Mouse (Mus musculus): Measurements from ENCODE around the gene Cbx2. TPM values are rescaled to one million over a fixed set of nuclear protein-coding genes. Genes with fewer than 3 reads are reported as not detected.

Cbx2 gene
- polyA plus RNA-seq, 1 experiment from 2014 or later, result 22.1 TPM

- ATAC-seq (replicated peaks; ENCODE audit: low FRiP score), result no peak
- 82% methylated on average over 10 of the region's 10 CpGs for WGBS
- no peak for DNase-seq (ENCODE audit: low spot score)
Measured at GRCm38 (mm10) chr11:118987999-118988398, 34.8 kb upstream of the Cbx2 start, which contains the start of gene Enpp7. Enpp7 (plus strand) TSS chr11:118988188.

GRCm38 (mm10) chr11:118992781-118993180 lies 30.0 kb upstream of the Cbx2 start:
- no peak for DNase-seq (ENCODE audit: low spot score)
- ATAC-seq (replicated peaks; ENCODE audit: low FRiP score), result no peak
- Histone ChIP-seq H3K4me2 (no peak overlapping the region), H3K4me1 (replicated peaks; ENCODE audit: control insufficient read depth, insufficient read depth, low read length) (no peaks in the 10 kb centered on the region), H3K27ac (ENCODE audit: low read depth, low read length) (no peak overlapping the region), H3K9ac (ENCODE audit: low read depth, low read length) (no peak overlapping the region), H3K9me3 (ENCODE audit: control insufficient read depth, low read length) (no peaks in the 10 kb centered on the region), H3K27me3 (replicated peaks; ENCODE audit: control insufficient read depth, insufficient read depth, low read length) (no peaks in the 10 kb centered on the region; the same call in none of the 2 replicates), H3K36me3 (ENCODE audit: control insufficient read depth, insufficient read depth, low read length) (no peaks in the 10 kb centered on the region), H3K4me3 (ENCODE audit: low read depth, low read length) (no peak overlapping the region)
- 35% methylated on average over 3 of the region's 3 CpGs for WGBS

More at GRCm38 (mm10) chr11:118987999-118988398, 34.8 kb upstream of the Cbx2 start, which contains the start of gene Enpp7:
- Histone ChIP-seq H3K27ac (ENCODE audit: low read depth, low read length) (no peak within 1 kb of the TSS), H3K4me1 (replicated peaks; ENCODE audit: control insufficient read depth, insufficient read depth, low read length) (no peaks in the 10 kb centered on the region), H3K4me2 (no peak within 1 kb of the TSS), H3K36me3 (ENCODE audit: control insufficient read depth, insufficient read depth, low read length) (no peaks in the 10 kb centered on the region), H3K9me3 (ENCODE audit: control insufficient read depth, low read length) (no peaks in the 10 kb centered on the region), H3K27me3 (replicated peaks; ENCODE audit: control insufficient read depth, insufficient read depth, low read length) (no peaks in the 10 kb centered on the region; the same call in 1 of the 2 replicates), H3K9ac (ENCODE audit: low read depth, low read length) (no peak within 1 kb of the TSS), H3K4me3 (ENCODE audit: low read depth, low read length) (no peak within 1 kb of the TSS)

GRCm38 (mm10) chr11:118995448-118995847 lies 27.3 kb upstream of the Cbx2 start:
- no peaks in the 10 kb centered on the region for H3K36me3 ChIP-seq (ENCODE audit: control insufficient read depth, insufficient read depth, low read length)
- ATAC-seq (replicated peaks; ENCODE audit: low FRiP score) (no peak), DNase-seq (ENCODE audit: low spot score) (no peak)
- H3K4me3 ChIP-seq (ENCODE audit: low read depth, low read length), result no peak overlapping the region
- H3K27ac ChIP-seq (ENCODE audit: low read depth, low read length), result no peak overlapping the region
- no peak overlapping the region for H3K4me2 ChIP-seq
- 39% methylated on average over 4 of the region's 4 CpGs for WGBS
- H3K4me1 ChIP-seq (replicated peaks; ENCODE audit: control insufficient read depth, insufficient read depth, low read length), result no peaks in the 10 kb centered on the region
- no peaks in the 10 kb centered on the region for H3K9me3 ChIP-seq (ENCODE audit: control insufficient read depth, low read length)
- H3K9ac ChIP-seq (ENCODE audit: low read depth, low read length), result no peak overlapping the region
- H3K27me3 ChIP-seq (replicated peaks; ENCODE audit: control insufficient read depth, insufficient read depth, low read length), result peaks cover 20% of the 10 kb centered on the region

GRCm38 (mm10) chr11:118997182-118997581 lies 25.6 kb upstream of the Cbx2 start:
- H3K4me1 ChIP-seq (replicated peaks; ENCODE audit: control insufficient read depth, insufficient read depth, low read length), result no peaks in the 10 kb centered on the region
- H3K4me3 ChIP-seq (ENCODE audit: low read depth, low read length), result no peak overlapping the region
- no peak overlapping the region for H3K27ac ChIP-seq (ENCODE audit: low read depth, low read length)
- no peaks in the 10 kb centered on the region for H3K9me3 ChIP-seq (ENCODE audit: control insufficient read depth, low read length)
- no peak overlapping the region for H3K9ac ChIP-seq (ENCODE audit: low read depth, low read length)
- no peak for DNase-seq (ENCODE audit: low spot score)
- H3K36me3 ChIP-seq (ENCODE audit: control insufficient read depth, insufficient read depth, low read length), result no peaks in the 10 kb centered on the region
- no peak for ATAC-seq (replicated peaks; ENCODE audit: low FRiP score)
- H3K4me2 ChIP-seq, result no peak overlapping the region
- H3K27me3 ChIP-seq (replicated peaks; ENCODE audit: control insufficient read depth, insufficient read depth, low read length), result peaks cover 22% of the 10 kb centered on the region
- WGBS, result 73% methylated on average over 3 of the region's 3 CpGs

GRCm38 (mm10) chr11:118998540-118999265 lies 24.1 kb upstream of the Cbx2 start:
- H3K4me3 ChIP-seq (ENCODE audit: low read depth, low read length), result no peak overlapping the region

GRCm38 (mm10) chr11:118999361-118999804 lies 23.4 kb upstream of the Cbx2 start:
- 11% methylated on average over 26 of the region's 26 CpGs for WGBS

More at GRCm38 (mm10) chr11:118998540-118999265, 24.1 kb upstream of the Cbx2 start:
- Histone ChIP-seq H3K27ac (ENCODE audit: low read depth, low read length) (no peak overlapping the region), H3K9ac (ENCODE audit: low read depth, low read length) (no peak overlapping the region), H3K9me3 (ENCODE audit: control insufficient read depth, low read length) (no peaks in the 10 kb centered on the region), H3K27me3 (replicated peaks; ENCODE audit: control insufficient read depth, insufficient read depth, low read length) (peaks cover 22% of the 10 kb centered on the region), H3K4me2 (no peak overlapping the region), H3K4me1 (replicated peaks; ENCODE audit: control insufficient read depth, insufficient read depth, low read length) (no peaks in the 10 kb centered on the region), H3K36me3 (ENCODE audit: control insufficient read depth, insufficient read depth, low read length) (no peaks in the 10 kb centered on the region)
- DNase-seq (ENCODE audit: low spot score) (peak; percentile 58), ATAC-seq (replicated peaks; ENCODE audit: low FRiP score) (no peak)
- 14% methylated on average over 30 of the region's 30 CpGs for WGBS

GRCm38 (mm10) chr11:119000877-119001276 lies 21.9 kb upstream of the Cbx2 start:
- Histone ChIP-seq H3K9ac (ENCODE audit: low read depth, low read length) (no peak overlapping the region), H3K4me1 (replicated peaks; ENCODE audit: control insufficient read depth, insufficient read depth, low read length) (no peaks in the 10 kb centered on the region), H3K36me3 (ENCODE audit: control insufficient read depth, insufficient read depth, low read length) (no peaks in the 10 kb centered on the region), H3K27ac (ENCODE audit: low read depth, low read length) (no peak overlapping the region), H3K4me2 (no peak overlapping the region), H3K4me3 (ENCODE audit: low read depth, low read length) (no peak overlapping the region), H3K27me3 (replicated peaks; ENCODE audit: control insufficient read depth, insufficient read depth, low read length) (peaks cover 22% of the 10 kb centered on the region), H3K9me3 (ENCODE audit: control insufficient read depth, low read length) (no peaks in the 10 kb centered on the region)
- ATAC-seq (replicated peaks; ENCODE audit: low FRiP score) (no peak), DNase-seq (ENCODE audit: low spot score) (no peak)
- WGBS, result 64% methylated on average over 2 of the region's 2 CpGs

More at GRCm38 (mm10) chr11:118999361-118999804, 23.4 kb upstream of the Cbx2 start:
- Histone ChIP-seq H3K27me3 (replicated peaks; ENCODE audit: control insufficient read depth, insufficient read depth, low read length) (peaks cover 22% of the 10 kb centered on the region), H3K4me3 (ENCODE audit: low read depth, low read length) (no peak overlapping the region), H3K36me3 (ENCODE audit: control insufficient read depth, insufficient read depth, low read length) (no peaks in the 10 kb centered on the region), H3K9ac (ENCODE audit: low read depth, low read length) (no peak overlapping the region), H3K4me2 (no peak overlapping the region; the same call in 1 of the 2 replicates), H3K4me1 (replicated peaks; ENCODE audit: control insufficient read depth, insufficient read depth, low read length) (no peaks in the 10 kb centered on the region), H3K9me3 (ENCODE audit: control insufficient read depth, low read length) (no peaks in the 10 kb centered on the region), H3K27ac (ENCODE audit: low read depth, low read length) (no peak overlapping the region)
- DNase-seq (ENCODE audit: low spot score), result no peak
- no peak for ATAC-seq (replicated peaks; ENCODE audit: low FRiP score)

- Histone ChIP-seq H3K4me3 (ENCODE audit: low read depth, low read length) (no peak overlapping the region), H3K4me1 (replicated peaks; ENCODE audit: control insufficient read depth, insufficient read depth, low read length) (no peaks in the 10 kb centered on the region), H3K27ac (ENCODE audit: low read depth, low read length) (no peak overlapping the region), H3K27me3 (replicated peaks; ENCODE audit: control insufficient read depth, insufficient read depth, low read length) (peaks cover 22% of the 10 kb centered on the region), H3K36me3 (ENCODE audit: control insufficient read depth, insufficient read depth, low read length) (no peaks in the 10 kb centered on the region), H3K9me3 (ENCODE audit: control insufficient read depth, low read length) (no peaks in the 10 kb centered on the region), H3K4me2 (no peak overlapping the region), H3K9ac (ENCODE audit: low read depth, low read length) (no peak overlapping the region)
- DNase-seq (ENCODE audit: low spot score) (no peak), ATAC-seq (replicated peaks; ENCODE audit: low FRiP score) (no peak)
- WGBS, result 65% methylated on average over 4 of the region's 4 CpGs
Measured at GRCm38 (mm10) chr11:119001493-119002128, 21.2 kb upstream of the Cbx2 start.

All from liver, embryonic 11.5 days (tissue).